Mouse (Mus musculus): Measurements from ENCODE around the gene Gm12185. TPM values are rescaled to one million over a fixed set of nuclear protein-coding genes. Genes with fewer than 3 reads are reported as not detected.
"Not testable (repeated sequence)": the region's sequence is repeated elsewhere in the genome, so short reads cannot be mapped to it uniquely, and the experiment has no call there.

Gm12185 gene
- polyA plus RNA-seq, 1 experiment from 2014 or later = not detected

- no peak for ATAC-seq (ENCODE audit: insufficient number of reproducible peaks, insufficient read depth, low FRiP score, low TSS enrichment, low read depth)
- H3K4me1 ChIP-seq (replicated peaks) = no peaks in the 10 kb centered on the region
- no peaks in the 10 kb centered on the region for H3K9me3 ChIP-seq
- no peak overlapping the region for H3K4me2 ChIP-seq
- H3K36me3 ChIP-seq = no peaks in the 10 kb centered on the region
- no peak overlapping the region for H3K27ac ChIP-seq
- no peak overlapping the region for H3K4me3 ChIP-seq (replicated peaks)
- WGBS = 74% methylated on average over 1 of the region's 1 CpGs
- no peaks in the 10 kb centered on the region for H3K27me3 ChIP-seq
- no peak overlapping the region for H3K9ac ChIP-seq (replicated peaks)
These were observed 83.6 kb downstream of the Gm12185 start for GRCm38 (mm10) chr11:48908459-48908858.

- Histone ChIP-seq H3K36me3 (no peaks in the 10 kb centered on the region), H3K9ac (replicated peaks) (no peak within 1 kb of the TSS), H3K27me3 (no peaks in the 10 kb centered on the region), H3K27ac (no peak within 1 kb of the TSS), H3K4me2 (no peak within 1 kb of the TSS), H3K9me3 (no peaks in the 10 kb centered on the region), H3K4me3 (replicated peaks) (no peak within 1 kb of the TSS), H3K4me1 (replicated peaks) (no peaks in the 10 kb centered on the region)
- 72% methylated on average over 2 of the region's 2 CpGs for WGBS
- ATAC-seq (ENCODE audit: insufficient number of reproducible peaks, insufficient read depth, low FRiP score, low TSS enrichment, low read depth) = no peak
These were observed 90.0 kb downstream of the Gm12185 start, which contains the start of gene Gm5431 for GRCm38 (mm10) chr11:48902021-48902420. Gene Gm5431 (minus strand): TSS chr11:48902214.

GRCm38 (mm10) chr11:48901567-48901930 lies 90.5 kb downstream of the Gm12185 start:
- WGBS = 96% methylated on average over 1 of the region's 1 CpGs
- H3K36me3 ChIP-seq; H3K27ac ChIP-seq; H3K9ac ChIP-seq (replicated peaks); H3K4me3 ChIP-seq (replicated peaks); H3K4me1 ChIP-seq (replicated peaks); H3K4me2 ChIP-seq; ATAC-seq (ENCODE audit: insufficient number of reproducible peaks, insufficient read depth, low FRiP score, low TSS enrichment, low read depth); H3K27me3 ChIP-seq; H3K9me3 ChIP-seq: not testable (repeated sequence)

DNA sequence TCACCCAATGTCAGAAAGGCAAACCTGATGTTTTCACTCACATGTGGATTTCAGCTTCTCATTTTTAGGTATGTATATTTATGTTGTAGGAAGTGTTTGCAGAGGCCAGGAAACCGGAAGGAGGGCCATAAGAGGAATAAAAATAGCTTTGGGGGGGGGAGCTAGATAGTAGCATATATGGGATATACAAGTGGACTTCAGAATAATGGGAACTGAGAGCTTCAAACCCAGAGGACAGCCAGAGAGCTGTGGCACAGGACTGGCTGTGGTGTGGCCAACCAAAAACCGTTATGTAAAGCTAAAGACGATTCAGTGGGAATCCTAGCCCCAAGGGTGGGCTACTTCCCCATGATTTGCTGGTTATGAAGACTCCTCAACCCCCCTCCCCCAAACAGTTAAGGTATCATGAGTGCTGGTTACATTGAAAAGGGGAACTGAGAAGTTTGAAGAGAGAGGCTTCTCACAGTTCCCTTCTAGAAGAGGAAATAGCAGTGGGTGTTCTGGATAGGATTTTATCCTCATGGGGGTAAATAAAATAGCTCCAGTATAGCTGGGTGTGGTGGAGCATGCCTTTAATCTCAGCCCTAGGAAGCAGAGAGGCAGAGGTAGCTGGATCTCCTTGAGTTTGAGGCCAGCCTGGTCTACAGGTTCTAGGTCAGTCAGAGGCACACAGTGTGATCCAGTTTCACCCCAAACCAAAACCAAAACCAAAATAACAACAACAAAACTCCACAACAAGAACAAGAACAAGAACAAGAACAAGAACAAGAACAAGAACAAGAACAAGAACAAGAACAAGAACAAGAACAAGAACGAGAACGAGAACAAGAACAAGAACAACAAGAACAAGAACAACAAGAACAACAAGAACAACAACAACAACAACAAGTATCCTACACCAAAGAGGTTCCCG lies 91.1 kb downstream of the Gm12185 start:
- not testable (repeated sequence) for H3K4me1 ChIP-seq (replicated peaks); H3K4me3 ChIP-seq (replicated peaks); H3K27me3 ChIP-seq; H3K27ac ChIP-seq; ATAC-seq (ENCODE audit: insufficient number of reproducible peaks, insufficient read depth, low FRiP score, low TSS enrichment, low read depth); H3K9ac ChIP-seq (replicated peaks); H3K9me3 ChIP-seq; H3K36me3 ChIP-seq; H3K4me2 ChIP-seq
- WGBS = 80% methylated on average over 6 of the region's 6 CpGs

DNA sequence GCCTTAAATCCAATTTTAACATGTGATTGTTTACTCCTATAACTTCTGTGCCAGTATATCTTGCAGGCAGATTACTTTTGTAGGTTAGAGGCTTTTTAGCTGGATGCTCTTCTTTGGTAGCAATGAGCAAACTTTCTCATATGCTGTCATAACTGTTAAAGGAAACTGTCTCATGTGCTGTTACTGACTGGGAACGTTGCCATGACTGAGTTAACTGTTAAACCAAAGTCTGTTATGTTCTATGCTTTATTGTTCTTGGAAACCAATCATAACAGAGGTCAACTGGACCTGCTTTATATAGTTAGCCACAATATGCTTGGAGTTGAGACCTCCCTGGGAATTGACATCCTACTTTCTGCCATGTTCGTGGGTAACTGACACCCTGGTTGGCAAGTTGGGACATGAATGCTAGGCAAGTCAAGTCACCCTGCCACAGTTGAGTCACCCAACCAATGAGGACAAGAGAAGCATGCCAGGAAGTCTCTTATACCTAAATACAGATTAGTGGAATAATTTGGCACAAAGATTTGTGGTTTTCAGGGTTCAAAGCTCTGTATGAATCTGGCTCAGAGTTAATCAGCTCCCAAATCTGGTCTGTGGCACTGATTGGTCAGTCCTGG lies 93.1 kb downstream of the Gm12185 start:
- Histone ChIP-seq H3K9ac (replicated peaks) (no peak overlapping the region), H3K9me3 (no peaks in the 10 kb centered on the region), H3K4me1 (replicated peaks) (no peaks in the 10 kb centered on the region), H3K27ac (no peak overlapping the region), H3K4me3 (replicated peaks) (no peak overlapping the region), H3K27me3 (no peaks in the 10 kb centered on the region), H3K4me2 (no peak overlapping the region), H3K36me3 (no peaks in the 10 kb centered on the region)
- ATAC-seq (ENCODE audit: insufficient number of reproducible peaks, insufficient read depth, low FRiP score, low TSS enrichment, low read depth) = no peak
- 78% methylated on average over 2 of the region's 2 CpGs for WGBS

DNA sequence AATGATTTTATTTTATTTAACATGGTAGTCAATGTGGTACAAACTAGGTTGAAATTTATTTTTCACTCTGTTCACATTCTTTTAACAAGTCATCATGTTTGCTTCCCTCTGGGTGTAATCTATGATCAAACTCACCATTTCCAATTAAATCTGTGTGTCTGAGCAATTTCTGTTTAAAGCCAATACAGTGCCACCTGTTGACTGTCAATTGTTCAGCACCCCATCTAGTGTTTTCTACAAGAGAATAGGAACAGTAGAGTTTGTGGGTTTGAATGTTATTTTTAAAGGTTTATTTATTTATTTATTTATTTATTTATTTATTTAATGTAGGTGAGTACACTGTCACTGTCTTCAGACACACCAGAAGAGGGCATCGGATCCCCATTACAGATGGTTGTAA lies 115.3 kb downstream of the Gm12185 start:
- H3K4me2 ChIP-seq = no peak overlapping the region
- H3K9me3 ChIP-seq = no peaks in the 10 kb centered on the region
- no peak overlapping the region for H3K4me3 ChIP-seq (replicated peaks)
- no peak overlapping the region for H3K27ac ChIP-seq
- peaks cover 13% of the 10 kb centered on the region; the same call in 1 of the 2 replicates for H3K27me3 ChIP-seq
- WGBS = 94% methylated on average over 1 of the region's 1 CpGs
- H3K4me1 ChIP-seq (replicated peaks) = peaks cover under 1% of the 10 kb centered on the region
- H3K36me3 ChIP-seq = no peaks in the 10 kb centered on the region
- no peak for ATAC-seq (ENCODE audit: insufficient number of reproducible peaks, insufficient read depth, low FRiP score, low TSS enrichment, low read depth)
- H3K9ac ChIP-seq (replicated peaks) = no peak overlapping the region

DNA sequence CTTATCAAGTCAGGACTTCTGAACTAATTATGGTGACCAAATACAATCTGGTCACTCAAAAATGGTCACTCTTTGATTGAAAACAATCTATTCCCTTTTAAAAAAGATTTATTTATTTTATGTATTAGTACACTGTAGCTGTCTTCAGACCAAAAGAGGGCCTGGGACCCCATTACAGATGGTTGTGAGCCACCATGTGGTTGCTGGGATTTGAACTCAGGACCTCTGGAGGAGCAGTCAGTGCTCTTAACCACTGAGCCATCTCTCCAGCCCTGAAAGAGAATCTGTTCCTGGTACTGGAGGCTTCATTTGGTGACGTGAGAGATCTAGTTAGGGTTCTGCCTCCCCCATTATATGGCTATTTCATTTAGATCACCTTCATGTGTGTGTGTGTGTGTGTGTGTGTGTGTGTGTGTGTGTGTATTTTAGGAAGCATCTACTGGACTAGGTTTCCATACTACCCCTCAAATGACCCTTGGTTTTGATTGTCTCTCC lies 116.6 kb downstream of the Gm12185 start:
- Histone ChIP-seq H3K4me1 (replicated peaks) (peaks cover 13% of the 10 kb centered on the region), H3K27me3 (peaks cover 13% of the 10 kb centered on the region; the same call in 1 of the 2 replicates)
- not testable (repeated sequence) for H3K9me3 ChIP-seq; ATAC-seq (ENCODE audit: insufficient number of reproducible peaks, insufficient read depth, low FRiP score, low TSS enrichment, low read depth); H3K4me3 ChIP-seq (replicated peaks); H3K36me3 ChIP-seq; H3K4me2 ChIP-seq; H3K9ac ChIP-seq (replicated peaks); H3K27ac ChIP-seq
- 73% methylated on average over 1 of the region's 1 CpGs for WGBS

GRCm38 (mm10) chr11:48874465-48874864 lies 117.6 kb downstream of the Gm12185 start:
- no peak overlapping the region for H3K4me3 ChIP-seq (replicated peaks)
- no peak overlapping the region for H3K4me2 ChIP-seq
- H3K9ac ChIP-seq (replicated peaks) = no peak overlapping the region
- ATAC-seq (ENCODE audit: insufficient number of reproducible peaks, insufficient read depth, low FRiP score, low TSS enrichment, low read depth) = no peak
- no peak overlapping the region for H3K27ac ChIP-seq
- H3K4me1 ChIP-seq (replicated peaks) = peaks cover 15% of the 10 kb centered on the region
- peaks cover 16% of the 10 kb centered on the region; the same call in 1 of the 2 replicates for H3K27me3 ChIP-seq
- no peaks in the 10 kb centered on the region for H3K9me3 ChIP-seq
- WGBS = 2% methylated on average over 4 of the region's 4 CpGs
- H3K36me3 ChIP-seq = no peaks in the 10 kb centered on the region

DNA sequence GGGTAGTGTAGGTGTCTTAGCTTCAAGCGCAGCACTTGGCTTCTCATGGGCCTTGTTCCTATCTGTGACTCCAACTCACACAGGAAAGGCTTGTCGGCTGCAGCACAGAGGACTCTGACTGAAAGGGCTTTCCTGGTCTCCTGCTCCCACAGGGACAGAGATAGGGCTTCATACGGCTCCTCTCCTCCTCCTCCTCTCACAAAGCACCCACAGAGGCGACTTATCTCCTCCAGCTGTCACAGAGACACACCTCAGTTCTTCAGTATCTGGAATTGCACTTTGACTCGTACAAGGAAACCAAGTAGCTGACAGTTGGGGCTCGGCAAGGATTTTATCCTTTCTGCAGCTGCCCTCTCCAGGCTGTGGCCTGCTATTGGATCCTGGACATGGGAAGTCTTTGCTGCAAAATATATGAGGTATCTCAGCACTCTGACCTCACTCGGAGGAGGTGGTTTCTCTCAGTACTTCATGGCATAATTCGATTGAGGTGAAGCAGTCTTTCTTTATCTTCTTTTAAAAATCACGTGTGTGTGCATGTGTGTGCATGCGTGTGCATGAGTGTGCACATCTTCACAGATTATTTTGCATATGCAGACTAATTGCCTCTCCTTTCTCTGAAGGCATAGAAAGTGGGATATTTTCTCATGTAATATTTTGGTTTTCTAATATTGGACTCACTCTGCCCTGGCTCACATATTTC lies 118.3 kb downstream of the Gm12185 start:
- H3K36me3 ChIP-seq = no peaks in the 10 kb centered on the region
- no peak overlapping the region for H3K9ac ChIP-seq (replicated peaks)
- H3K4me2 ChIP-seq = no peak overlapping the region
- H3K4me1 ChIP-seq (replicated peaks) = peaks cover 15% of the 10 kb centered on the region
- H3K9me3 ChIP-seq = no peaks in the 10 kb centered on the region
- 71% methylated on average over 10 of the region's 10 CpGs for WGBS
- peaks cover 16% of the 10 kb centered on the region; the same call in 1 of the 2 replicates for H3K27me3 ChIP-seq
- no peak overlapping the region for H3K27ac ChIP-seq
- H3K4me3 ChIP-seq (replicated peaks) = no peak overlapping the region
- no peak for ATAC-seq (ENCODE audit: insufficient number of reproducible peaks, insufficient read depth, low FRiP score, low TSS enrichment, low read depth)

- H3K4me3 ChIP-seq (replicated peaks) = no peak overlapping the region
- no peak overlapping the region for H3K9ac ChIP-seq (replicated peaks)
- 80% methylated on average over 7 of the region's 7 CpGs for WGBS
- H3K27me3 ChIP-seq = peaks cover 16% of the 10 kb centered on the region
- no peak overlapping the region for H3K4me2 ChIP-seq
- no peaks in the 10 kb centered on the region for H3K36me3 ChIP-seq
- peaks cover 15% of the 10 kb centered on the region for H3K4me1 ChIP-seq (replicated peaks)
- ATAC-seq (ENCODE audit: insufficient number of reproducible peaks, insufficient read depth, low FRiP score, low TSS enrichment, low read depth) = no peak
- 0 out of 2 replicates have a peak overlapping the region, but pooled peaks have one; percentile 29 for H3K27ac ChIP-seq
- no peaks in the 10 kb centered on the region for H3K9me3 ChIP-seq
These were observed 119.2 kb downstream of the Gm12185 start for GRCm38 (mm10) chr11:48872695-48873300.

Data from limb, embryonic 12.5 days (tissue).